Mouse (Mus musculus) midbrain, embryonic 10.5 days (tissue): ENCODE measurements around the gene Chst11. TPM values are rescaled to one million over a fixed set of nuclear protein-coding genes. Genes with fewer than 3 reads are reported as not detected.
A peak's percentile ranks its signal among the peaks of the same experiment; 100 is the strongest.

ENCODE experiments used
- DNase-seq: peaks from one replicate; pipeline ENCODE4 v3.0.0-alpha.2; 2017; ENCODE audit warnings: low spot score
- H3K27ac ChIP-seq: fragments of 300-500 bp; sonication (generic); replicated peaks from 2 replicates; pipeline ENCODE4 v1.5.1; 2016; ENCODE audit warnings: mild to moderate bottlenecking
- H3K27me3 ChIP-seq: fragments of 300-500 bp; sonication (generic); 2 replicates; pipeline ENCODE4 v1.6.1; 2016; ENCODE audit warnings: low read depth, mild to moderate bottlenecking; ENCODE audit not compliant: poor library complexity, severe bottlenecking
- H3K36me3 ChIP-seq: fragments of 300-500 bp; sonication (generic); 2 replicates; pipeline ENCODE4 v1.6.1; 2016; ENCODE audit warnings: mild to moderate bottlenecking, moderate library complexity
- H3K4me1 ChIP-seq: fragments of 300-500 bp; sonication (generic); 2 replicates; pipeline ENCODE4 v1.6.1; 2016
- H3K4me3 ChIP-seq: fragments of 300-500 bp; sonication (generic); 2 replicates; pipeline ENCODE4 v1.5.1; 2016; ENCODE audit warnings: mild to moderate bottlenecking, moderate library complexity
- H3K9me3 ChIP-seq: fragments of 300-500 bp; sonication (generic); replicated peaks from 2 replicates; pipeline ENCODE4 v1.6.1; 2016; ENCODE audit warnings: mild to moderate bottlenecking
- WGBS: fragments of 180-500 bp; shearing (Covaris S2); methylation state at CpG from one replicate; pipeline ENCODE4 v1.1.7; 2016; 5-methylcytosine and 5-hydroxymethylcytosine counted together
- polyA plus RNA-seq: library from polyadenylated mRNA; unstranded; fragments of >200 nt; fragmentation: Nextera tagmentation; extraction: Ambion mirVana; gene quantifications from 2 replicates; pipeline ENCODE4 v1.2.1, GENCODE M21; 2016

The Chst11 gene
- polyA plus RNA-seq, 1 experiment from 2014 or later: 0.94 TPM

DNA sequence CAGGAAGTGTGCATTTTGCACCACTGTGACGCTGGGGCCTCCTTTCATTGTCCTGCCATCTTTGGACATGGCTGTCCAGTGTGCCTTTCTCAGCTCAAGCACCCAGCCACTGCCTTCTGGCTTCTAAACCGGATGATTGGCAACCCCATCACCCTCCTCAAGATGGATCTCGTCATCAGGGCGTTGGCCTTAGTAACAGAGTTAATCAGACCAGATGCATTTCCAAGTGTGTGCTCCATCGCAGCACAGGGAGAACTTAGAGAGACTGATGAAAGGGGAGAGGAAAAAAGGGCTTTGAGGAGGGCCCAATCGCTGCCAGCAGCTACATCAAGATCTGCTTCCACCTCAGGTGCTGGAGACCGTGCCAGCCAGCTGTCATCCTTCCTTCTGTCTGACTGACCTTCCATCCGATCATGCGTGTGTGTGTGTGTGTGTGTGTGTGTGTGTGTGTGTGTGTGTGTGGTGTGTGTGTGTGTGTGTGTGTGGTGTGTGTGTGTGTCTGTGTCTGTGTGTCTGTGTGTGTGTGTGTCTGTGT, 179.7 kb downstream of the Chst11 start:
- DNase-seq: no peak
- Histone ChIP-seq H3K27me3 (no peaks in the 10 kb centered on the region), H3K27ac (no peak overlapping the region), H3K9me3 (no peaks in the 10 kb centered on the region), H3K4me3 (no peak overlapping the region), H3K4me1 (peaks cover 19% of the 10 kb centered on the region), H3K36me3 (no peaks in the 10 kb centered on the region)
- WGBS: 91% methylated on average over 9 of the region's 9 CpGs

DNA sequence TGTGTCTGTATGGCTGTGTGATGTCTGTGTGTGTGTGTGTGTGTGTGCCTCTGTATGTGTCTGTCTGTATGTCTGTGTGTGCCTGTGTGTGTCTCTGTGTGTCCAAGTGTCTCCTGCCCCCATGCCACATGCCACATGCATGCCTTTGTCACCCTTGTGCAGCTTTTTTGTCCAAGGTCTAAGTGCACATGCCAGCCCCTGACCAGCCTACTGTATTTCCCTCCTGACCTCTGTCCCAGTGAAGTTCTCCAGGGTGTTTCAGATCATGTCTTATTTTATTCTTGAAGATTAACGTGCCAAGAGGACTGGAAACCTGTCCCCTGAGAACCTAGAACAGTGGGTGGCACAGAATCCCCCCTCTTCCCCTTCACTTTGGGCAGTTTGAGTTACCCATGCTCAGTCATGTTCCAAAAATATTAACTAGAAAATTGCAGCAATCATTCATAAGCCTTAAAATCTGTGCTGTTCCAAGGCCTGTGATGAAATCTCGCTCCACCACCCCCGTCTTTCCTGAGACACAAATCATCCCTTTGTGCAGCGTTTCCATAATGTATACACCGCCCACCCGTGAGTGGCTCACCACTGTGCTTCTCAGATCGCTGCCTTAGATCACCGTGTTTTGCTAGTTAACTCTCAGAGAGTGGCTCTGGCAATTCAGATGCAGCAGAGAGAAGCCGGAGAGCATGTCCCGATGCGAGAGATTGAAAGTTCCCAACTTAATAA, 180.4 kb downstream of the Chst11 start:
- DNase-seq: no peak
- H3K36me3 ChIP-seq: no peaks in the 10 kb centered on the region
- H3K4me1 ChIP-seq: peaks cover 19% of the 10 kb centered on the region
- no peak overlapping the region for H3K4me3 ChIP-seq
- no peak overlapping the region for H3K27ac ChIP-seq
- H3K9me3 ChIP-seq: no peaks in the 10 kb centered on the region
- WGBS: 85% methylated on average over 11 of the region's 11 CpGs
- H3K27me3 ChIP-seq: no peaks in the 10 kb centered on the region

DNA sequence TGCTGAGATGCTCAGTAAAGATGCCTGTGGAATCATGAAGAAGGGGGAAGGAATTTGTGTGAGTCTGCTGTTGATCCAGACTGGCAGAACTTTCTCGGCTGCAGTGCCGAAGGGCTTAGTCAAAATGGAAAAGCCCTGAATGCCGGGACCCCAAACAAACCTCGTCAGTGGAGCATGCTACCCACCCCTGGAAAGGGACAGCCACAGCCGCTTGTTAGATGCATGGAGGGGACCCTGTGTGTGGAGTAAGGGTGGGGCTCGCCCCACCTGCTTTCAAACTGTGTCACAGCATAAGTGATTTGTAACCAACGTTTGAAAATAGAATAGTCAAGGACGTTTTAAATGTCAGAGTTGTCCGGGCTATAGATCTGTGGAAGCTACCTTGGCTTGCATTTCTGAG, 181.0 kb downstream of the Chst11 start:
- Histone ChIP-seq H3K9me3 (no peaks in the 10 kb centered on the region), H3K4me1 (peaks cover 19% of the 10 kb centered on the region), H3K36me3 (no peaks in the 10 kb centered on the region), H3K27me3 (no peaks in the 10 kb centered on the region), H3K4me3 (no peak overlapping the region), H3K27ac (no peak overlapping the region)
- 90% methylated on average over 9 of the region's 9 CpGs for WGBS
- DNase-seq: no peak

DNA sequence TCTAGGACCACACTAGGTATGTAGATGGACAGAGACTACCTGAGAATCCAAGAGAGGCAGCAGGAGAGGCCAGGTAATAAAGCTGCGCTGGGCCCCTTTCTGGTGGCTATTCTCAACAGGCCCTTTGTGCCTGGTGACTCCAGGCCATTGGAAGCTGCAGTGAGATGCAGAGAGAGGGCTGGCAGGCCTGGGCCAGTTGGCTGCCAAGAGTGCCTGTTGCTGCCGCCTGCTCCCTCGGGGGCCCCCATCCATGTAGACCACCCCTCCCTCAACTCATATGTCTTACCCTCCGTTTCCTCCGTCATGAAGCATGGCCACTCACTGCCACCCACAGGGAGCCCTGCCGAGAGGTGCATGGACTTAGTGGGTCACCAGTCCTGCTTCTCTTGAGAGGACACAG, 182.2 kb downstream of the Chst11 start:
- Histone ChIP-seq H3K9me3 (no peaks in the 10 kb centered on the region), H3K27ac (no peak overlapping the region), H3K27me3 (no peaks in the 10 kb centered on the region), H3K36me3 (no peaks in the 10 kb centered on the region), H3K4me1 (peaks cover 11% of the 10 kb centered on the region), H3K4me3 (no peak overlapping the region)
- WGBS: 84% methylated on average over 6 of the region's 6 CpGs
- DNase-seq: no peak

DNA sequence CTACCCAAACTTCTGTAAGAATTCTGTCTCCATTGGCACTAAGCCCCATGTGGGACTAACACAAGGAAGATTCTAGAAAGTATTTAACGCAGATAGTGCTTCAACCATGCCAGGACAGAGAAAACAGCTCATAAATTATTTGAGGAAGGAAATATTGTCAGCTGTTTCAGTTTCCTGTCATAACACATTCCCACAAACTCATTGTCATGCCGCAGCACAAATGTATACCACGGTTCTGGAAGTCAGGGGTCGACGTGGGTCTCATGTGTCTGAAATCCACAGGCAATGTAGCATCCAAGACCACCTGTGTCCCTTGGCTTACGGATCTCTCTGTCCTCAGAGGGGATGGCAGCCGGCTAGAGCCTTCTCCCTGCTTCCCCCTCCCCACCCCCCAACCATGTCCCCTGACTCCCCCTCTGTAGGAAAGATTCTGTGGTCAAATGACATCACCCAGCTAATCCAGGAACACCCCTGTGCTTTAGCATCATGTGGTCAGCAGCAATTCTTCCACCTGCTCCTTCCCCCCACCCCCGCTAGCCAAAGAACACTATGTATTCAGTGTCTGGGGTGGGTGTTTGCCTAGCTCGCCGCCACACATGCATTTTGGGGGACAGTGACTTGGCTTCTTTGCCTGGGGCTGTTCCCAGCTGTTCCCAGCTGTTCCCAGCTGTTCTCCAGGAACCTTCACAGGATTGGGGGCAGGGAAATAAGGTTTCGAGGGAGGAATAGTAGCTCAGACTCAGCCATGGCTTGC, 183.2 kb downstream of the Chst11 start:
- peaks cover 11% of the 10 kb centered on the region for H3K4me1 ChIP-seq
- H3K27ac ChIP-seq: 0 out of 2 replicates have a peak overlapping the region, but pooled peaks have one; percentile 19
- no peak overlapping the region for H3K4me3 ChIP-seq
- H3K9me3 ChIP-seq: no peaks in the 10 kb centered on the region
- H3K36me3 ChIP-seq: no peaks in the 10 kb centered on the region
- no peaks in the 10 kb centered on the region for H3K27me3 ChIP-seq
- WGBS: 88% methylated on average over 11 of the region's 11 CpGs
- DNase-seq: no peak

DNA sequence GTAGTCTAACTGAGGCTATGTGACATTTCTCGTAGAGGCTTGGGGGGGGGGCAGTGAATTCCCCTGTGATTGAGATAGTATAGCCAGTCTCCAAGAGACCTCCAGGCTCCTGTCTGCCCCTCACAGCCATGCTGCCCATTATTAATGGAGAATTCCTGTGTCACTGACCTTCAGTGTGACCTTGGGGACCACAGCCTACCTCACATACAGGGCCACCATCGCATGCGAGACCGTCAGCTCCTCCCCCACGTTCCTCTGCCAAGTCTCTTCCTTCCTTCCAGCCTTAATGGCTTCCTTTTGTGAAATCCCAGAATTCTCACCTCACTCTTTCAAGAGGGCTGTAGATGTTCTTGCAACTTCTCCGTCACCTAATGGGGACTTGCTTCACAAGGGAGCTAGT, 184.3 kb downstream of the Chst11 start:
- Histone ChIP-seq H3K4me3 (no peak overlapping the region), H3K36me3 (no peaks in the 10 kb centered on the region), H3K9me3 (no peaks in the 10 kb centered on the region), H3K27me3 (no peaks in the 10 kb centered on the region), H3K27ac (no peak overlapping the region), H3K4me1 (peaks cover 11% of the 10 kb centered on the region)
- DNase-seq: no peak
- WGBS: 90% methylated on average over 6 of the region's 6 CpGs

DNA sequence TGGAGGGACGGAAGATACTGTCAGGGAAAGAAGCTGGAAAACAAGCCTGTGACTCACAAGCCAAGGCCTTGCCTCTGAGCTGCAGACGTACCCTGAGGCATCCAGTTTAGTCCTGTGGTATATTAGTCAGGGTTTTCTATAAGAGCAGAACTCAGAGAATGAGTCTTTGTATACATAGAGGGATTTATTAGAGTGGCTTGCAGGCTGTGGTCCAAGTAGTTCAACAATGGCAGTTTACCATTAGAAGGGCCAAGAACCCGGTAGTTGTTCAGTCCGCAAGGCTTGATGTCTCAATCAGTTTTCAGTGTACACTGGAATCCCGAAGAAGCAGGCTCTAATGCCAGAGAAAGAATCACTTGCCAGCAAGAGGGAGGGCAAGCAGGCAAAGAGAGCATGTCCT, 192.9 kb downstream of the Chst11 start:
- Histone ChIP-seq H3K4me3 (no peak overlapping the region), H3K4me1 (peaks cover 12% of the 10 kb centered on the region), H3K9me3 (no peaks in the 10 kb centered on the region; the same call in 1 of the 2 replicates), H3K36me3 (no peaks in the 10 kb centered on the region), H3K27me3 (no peaks in the 10 kb centered on the region), H3K27ac (no peak overlapping the region)
- 90% methylated on average over 5 of the region's 5 CpGs for WGBS
- DNase-seq: no peak

DNA sequence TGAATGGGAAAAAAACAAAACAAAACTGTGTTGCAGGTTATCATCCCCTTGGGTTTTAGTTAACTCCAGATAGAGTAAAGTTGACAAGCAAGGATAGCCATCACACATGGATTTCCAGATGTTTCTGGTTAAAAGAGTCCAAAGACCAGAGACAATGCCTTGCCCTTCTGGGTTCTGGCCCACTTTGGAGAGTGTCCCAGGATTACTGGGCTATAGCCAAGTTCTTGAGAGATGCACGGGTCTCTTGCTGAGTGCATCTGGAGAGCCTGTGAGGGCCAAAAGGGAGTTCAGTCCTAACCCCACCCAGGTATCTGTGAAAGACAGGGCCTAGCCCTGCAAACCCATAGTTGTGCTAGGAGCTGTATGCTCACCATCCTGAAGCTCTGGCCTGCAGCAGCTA, 193.4 kb downstream of the Chst11 start:
- 78% methylated on average over 1 of the region's 1 CpGs for WGBS
- H3K4me1 ChIP-seq: peaks cover 12% of the 10 kb centered on the region
- DNase-seq: no peak
- H3K27ac ChIP-seq: no peak overlapping the region
- no peaks in the 10 kb centered on the region; the same call in 1 of the 2 replicates for H3K9me3 ChIP-seq
- H3K4me3 ChIP-seq: no peak overlapping the region
- no peaks in the 10 kb centered on the region for H3K36me3 ChIP-seq
- H3K27me3 ChIP-seq: no peaks in the 10 kb centered on the region

DNA sequence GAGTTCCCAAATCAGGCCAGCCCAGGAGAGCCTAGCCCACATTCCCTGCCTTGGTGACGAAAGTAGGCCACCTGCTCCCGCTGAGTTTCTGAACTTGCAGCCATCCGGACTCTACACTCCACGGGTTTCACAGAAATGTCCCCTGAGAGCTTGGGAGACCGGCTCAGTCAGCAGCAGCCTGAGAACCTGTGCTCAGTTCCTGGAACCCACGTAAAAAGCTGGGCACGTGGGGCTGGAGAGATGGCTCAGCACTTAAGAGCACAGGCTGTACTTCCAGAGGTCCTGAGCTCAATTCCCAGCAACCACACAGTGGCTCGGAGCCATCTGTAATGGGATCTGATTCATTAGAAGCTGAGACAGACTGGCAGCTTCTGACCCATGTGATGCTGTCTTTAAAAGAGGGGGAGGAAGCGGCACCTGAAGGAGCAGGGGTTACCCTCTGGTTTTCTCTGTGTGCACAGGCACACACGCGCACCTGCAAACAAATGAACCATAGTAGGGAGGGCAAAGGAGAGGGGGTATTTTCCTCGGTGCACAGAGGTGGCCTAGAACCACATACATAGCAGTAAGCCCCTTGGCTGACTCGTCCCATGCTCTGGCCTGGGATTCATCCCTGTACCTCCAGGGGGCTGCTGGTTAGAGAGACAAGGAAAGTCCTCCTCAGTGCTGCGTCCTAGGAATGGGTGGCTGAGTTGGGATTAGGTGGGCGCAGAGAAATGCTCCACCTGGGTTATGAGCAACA, 196.7 kb downstream of the Chst11 start:
- Histone ChIP-seq H3K36me3 (no peaks in the 10 kb centered on the region), H3K27ac (no peak overlapping the region), H3K27me3 (no peaks in the 10 kb centered on the region), H3K4me1 (peaks cover 14% of the 10 kb centered on the region), H3K4me3 (no peak overlapping the region), H3K9me3 (no peaks in the 10 kb centered on the region; the same call in 1 of the 2 replicates)
- WGBS: 77% methylated on average over 15 of the region's 15 CpGs
- DNase-seq: no peak

DNA sequence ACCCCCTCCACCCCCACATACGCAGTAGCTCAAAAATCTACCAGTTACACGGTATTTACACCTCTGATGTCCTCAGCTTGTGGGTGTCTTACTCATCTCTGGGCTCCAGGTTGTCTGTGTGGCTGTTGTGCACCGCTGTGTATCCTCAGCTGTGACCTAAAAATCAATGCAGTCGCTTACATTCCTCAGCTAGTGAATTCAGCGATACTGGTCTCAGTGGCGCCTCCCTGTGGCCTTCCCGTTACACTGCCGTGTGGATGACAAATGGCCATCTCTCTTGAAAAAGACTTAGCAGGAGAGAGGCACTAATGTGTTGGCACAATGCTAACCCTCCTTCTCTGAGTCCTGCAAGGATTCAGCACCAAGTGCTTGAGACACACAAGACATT, 197.3 kb downstream of the Chst11 start:
- 34% methylated on average over 8 of the region's 8 CpGs for WGBS
- peaks cover 15% of the 10 kb centered on the region for H3K4me1 ChIP-seq

DNA sequence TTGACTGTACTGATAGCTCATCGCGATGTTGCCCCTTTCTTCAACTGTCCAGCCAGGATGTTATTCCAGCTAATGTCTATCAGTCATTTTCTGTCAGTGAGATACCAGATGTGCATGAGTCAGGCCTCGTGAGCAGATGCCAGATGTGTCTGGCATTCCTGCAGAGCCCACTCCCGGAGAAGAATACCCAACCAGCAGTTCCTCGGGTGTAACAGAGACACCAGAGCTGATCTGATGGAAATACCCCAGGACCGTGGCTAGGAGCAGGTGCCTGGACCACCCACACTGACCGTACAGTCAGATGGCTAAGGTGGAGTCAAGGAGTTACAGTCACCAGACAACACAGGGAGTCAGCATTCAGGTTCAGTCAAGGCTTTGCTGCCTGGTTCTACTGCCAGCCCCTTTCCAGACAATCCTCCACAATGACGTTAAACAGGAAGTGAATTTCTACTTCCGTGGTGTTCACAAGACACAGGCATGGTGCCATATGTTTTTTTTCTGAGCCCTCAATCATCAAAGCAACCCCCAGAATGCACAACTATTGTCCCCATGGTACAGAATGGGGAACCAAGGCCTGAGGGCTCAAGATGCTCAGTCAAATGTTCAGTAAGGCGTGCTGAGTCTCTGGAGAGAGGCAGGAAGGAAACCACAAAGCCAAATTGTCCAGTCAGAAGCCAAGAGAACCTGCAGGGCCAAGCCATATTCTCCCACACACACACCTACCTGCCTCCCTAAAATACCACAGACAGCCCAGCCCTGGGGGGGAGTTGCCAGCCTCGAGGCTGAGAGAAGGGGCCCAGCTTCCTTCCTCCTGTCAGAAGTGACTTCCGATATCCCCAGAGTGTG, 198.6 kb downstream of the Chst11 start:
- 81% methylated on average over 12 of the region's 12 CpGs for WGBS
- no peak for DNase-seq
- Histone ChIP-seq H3K4me3 (no peak overlapping the region), H3K27ac (no peak overlapping the region), H3K36me3 (no peaks in the 10 kb centered on the region), H3K4me1 (peaks cover 15% of the 10 kb centered on the region), H3K9me3 (no peaks in the 10 kb centered on the region; the same call in 1 of the 2 replicates), H3K27me3 (no peaks in the 10 kb centered on the region)

More for the DNA sequence above, 197.3 kb downstream of the Chst11 start:
- Histone ChIP-seq H3K27me3 (no peaks in the 10 kb centered on the region), H3K9me3 (no peaks in the 10 kb centered on the region; the same call in 1 of the 2 replicates), H3K4me3 (no peak overlapping the region), H3K27ac (no peak overlapping the region), H3K36me3 (no peaks in the 10 kb centered on the region)
- DNase-seq: peak; percentile 67
